Mouse (Mus musculus) lung, postnatal 36 days (tissue): ENCODE data around the gene Ppp1ca.

Source experiments
- DNase-seq: peaks from one replicate; pipeline ENCODE4 v3.0.0; 2022; ENCODE audit warnings: mixed read lengths

Ppp1ca gene

DNA sequence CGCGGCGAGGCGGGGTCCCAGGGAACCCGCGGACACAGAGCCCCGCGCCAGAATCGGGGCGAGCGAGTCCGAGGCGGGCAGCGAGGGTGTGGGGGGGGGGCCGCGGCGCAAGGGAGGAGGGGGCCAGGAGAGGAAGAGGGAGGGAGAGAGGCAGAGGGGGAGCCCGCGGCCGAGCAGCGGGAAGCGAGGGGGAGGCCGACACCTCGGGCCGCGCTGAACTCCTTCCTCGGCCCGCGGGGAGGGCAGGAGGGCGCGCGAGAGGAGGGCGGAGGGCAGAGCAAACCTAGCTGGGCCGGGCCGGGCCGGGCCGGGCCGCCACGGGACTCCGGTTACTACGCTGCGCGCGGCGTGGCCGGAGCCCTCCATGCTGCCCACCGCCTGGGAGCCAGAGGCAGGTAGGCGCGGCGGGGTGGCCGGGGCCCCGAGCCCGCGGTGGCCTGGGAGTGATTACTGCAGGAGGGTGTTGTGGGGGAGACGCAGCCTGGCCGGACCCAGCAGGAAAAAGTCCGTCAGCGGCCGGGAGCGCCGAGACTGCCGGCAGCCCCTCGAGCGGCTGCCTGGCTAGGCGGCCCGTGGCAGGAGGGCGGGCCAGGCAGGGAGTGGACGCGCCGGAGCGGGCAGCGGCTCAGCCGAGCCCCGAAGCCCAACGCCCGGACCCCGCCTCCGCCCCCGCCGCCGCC lies 23.0 kb downstream of the Ppp1ca start:
- no peak for DNase-seq

DNA sequence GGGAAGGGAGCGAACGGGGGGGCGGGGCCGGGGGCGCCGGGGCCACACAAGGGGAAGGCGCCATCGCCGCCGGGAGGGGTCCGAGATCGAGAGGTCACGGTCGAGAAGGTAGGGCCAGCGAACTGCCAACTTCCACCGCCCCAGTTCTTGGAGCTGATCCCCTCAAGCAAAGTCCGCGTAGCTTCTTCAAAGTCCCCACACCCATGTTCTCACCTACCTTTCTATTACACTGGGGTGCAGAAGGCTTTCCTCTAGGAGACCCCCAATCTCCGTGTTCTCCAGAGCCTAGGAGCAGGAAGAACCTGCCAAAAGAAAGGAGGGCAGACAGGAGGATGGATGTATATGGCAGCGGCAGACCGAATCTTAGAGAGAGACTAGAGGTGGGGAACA lies 23.6 kb downstream of the Ppp1ca start:
- no peak for DNase-seq

DNA sequence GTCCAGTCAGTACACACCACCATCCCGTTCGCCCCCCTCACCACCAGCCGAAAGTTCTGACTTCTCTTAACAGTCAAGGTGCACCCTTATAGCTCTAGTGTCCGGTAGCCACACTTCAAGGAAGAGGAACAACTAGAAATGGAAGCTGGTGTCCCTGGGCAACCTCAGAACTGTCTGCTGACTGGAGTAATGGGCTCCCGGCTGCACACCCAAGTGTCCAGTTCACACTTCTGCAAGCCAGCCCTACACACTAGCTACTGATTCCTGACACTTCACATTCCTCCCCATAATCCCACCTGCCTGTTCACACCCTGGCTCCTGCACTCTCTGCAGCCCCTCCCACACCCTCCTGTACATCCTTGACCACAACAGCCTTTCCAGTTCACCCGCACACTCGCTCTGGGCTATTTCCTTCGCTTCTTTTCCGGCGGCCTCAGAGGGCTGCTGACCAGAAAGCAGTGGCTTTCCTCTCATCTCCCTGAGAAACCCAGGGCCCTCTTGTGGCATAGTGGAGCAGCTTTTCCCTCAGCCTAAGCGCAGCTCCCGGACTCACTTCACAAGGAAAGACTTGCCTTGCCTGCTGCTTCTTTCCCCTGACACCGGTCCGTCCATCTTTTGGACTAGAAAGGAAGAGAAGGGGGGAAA lies 24.3 kb downstream of the Ppp1ca start:
- DNase-seq: peak; percentile 62

GRCm38 (mm10) chr19:4217140-4217539 lies 25.3 kb downstream of the Ppp1ca start:
- DNase-seq: no peak

DNA sequence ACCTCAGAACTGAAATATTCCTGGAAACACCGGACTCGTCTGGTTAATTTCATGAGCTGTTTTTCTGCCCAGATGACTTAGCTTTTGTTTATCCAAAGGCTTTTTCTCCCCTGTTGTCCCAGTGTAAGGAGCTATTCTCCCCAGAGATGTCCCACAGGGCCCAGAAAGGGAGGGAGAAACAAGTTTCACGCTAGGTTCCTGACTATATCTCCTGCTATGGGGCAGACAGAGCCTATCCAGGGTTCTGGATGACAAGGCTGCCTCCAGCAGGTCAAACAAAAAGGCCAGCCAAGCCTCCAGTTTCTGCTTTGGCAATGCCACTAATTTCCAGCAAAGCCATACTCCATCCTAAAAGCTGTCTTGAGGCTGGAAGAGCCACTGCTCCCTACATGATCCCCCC lies 26.0 kb downstream of the Ppp1ca start:
- no peak for DNase-seq

DNA sequence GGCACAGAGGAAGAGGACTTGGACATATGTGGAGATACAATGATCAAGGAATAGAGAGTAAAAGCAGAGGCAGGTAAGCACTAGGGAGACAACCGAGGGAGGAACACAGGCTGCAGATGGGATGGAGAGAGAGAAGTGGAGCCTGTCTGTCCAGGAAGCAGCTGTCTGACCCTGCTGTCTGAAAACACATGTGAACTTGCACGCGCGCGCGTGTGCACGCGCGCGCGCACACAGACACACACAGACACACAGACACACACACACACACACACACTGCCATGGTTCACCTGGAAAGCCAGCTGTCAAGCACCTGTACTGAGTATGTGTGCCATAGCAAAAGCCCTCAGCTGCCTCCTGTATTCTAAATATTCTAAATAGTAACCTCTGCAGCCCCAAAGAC lies 26.4 kb downstream of the Ppp1ca start:
- no peak for DNase-seq

- DNase-seq: no peak
Measured at GRCm38 (mm10) chr19:4218784-4219183, 26.9 kb downstream of the Ppp1ca start.

- DNase-seq: no peak
Measured at GRCm38 (mm10) chr19:4219943-4220342, 28.1 kb downstream of the Ppp1ca start.

- no peak for DNase-seq
Measured at GRCm38 (mm10) chr19:4220416-4220815, 28.6 kb downstream of the Ppp1ca start.

- peak; percentile 65 for DNase-seq
Measured at GRCm38 (mm10) chr19:4220957-4221743, 29.3 kb downstream of the Ppp1ca start.

- peak; percentile 42 for DNase-seq
Measured at GRCm38 (mm10) chr19:4222165-4222564, 30.3 kb downstream of the Ppp1ca start.

DNA sequence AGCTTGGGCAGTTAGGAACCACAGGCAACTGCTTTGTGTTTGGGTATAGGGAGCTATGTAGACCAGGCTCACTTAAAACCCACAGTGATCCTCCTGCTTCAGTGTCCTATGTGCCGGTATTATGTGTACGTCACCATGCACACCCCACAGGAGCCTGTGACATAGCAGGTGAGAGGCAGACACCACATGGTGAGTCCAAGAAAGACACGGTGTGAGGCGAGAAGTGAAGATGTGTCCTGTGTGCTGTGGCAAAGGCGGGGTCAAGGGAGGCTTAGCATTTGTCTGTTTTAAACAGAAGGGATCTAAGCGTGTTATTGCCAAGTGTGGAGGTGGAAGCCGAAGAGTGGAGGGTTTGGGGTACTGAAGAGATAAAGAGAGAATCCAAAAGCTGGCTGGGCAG lies 34.9 kb downstream of the Ppp1ca start:
- DNase-seq: no peak

DNA sequence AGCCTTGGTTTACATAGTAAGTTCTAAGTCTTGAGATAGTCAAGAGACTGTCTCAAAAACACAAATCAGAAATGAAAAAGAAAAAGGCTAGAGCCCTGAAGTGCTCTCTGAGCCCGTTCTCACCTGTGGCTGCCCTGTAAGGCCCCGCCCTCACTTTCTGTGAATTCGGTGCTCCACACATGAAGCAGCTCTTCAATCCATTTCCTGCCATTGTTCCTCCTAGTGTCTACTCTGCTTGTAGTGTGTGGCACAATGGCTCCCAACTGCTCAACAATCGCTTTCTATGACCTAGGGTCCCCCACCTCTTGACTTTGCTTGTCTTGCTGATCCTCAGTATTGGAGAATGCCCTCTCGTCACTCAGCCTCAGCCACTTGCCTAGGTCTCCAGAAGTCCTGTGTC lies 35.6 kb downstream of the Ppp1ca start:
- no peak for DNase-seq

DNA sequence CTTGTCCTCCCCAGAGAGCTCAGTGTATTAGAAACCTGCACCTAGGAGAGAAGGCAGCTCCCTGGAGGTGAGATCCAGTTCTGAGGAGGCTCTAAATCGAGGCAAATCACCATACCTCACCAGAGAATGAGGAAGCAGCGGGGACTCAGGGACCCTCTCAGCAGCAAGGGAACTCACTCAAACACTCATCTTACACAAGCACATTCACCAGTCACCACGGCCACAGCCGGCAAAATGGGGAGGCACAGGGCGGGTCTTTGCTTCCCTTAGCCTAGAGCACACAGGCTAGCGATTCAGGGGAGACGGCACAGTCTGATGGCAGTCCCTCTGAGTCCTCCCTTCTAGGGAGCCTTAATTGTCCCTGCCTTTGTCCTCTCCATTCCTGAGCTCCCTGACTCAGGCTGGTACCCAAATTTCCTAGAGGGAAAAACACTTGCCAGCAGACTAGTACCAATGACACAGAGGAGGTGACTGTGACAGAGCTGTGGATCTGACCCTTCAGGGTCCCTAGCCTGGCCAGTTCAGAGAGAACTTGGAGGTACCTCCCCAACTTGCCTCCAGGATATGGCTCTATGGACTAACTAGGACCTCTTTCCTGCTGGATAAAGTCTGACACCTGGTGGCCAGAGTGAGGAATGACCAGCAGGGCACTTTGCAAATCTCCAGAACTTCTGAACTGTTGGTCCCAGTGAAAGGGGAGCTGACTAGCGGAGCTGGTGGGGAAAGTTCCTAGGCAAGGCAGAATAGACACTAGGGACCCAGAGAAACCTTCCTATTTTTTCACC lies 36.2 kb downstream of the Ppp1ca start:
- peak; percentile 86 for DNase-seq

DNA sequence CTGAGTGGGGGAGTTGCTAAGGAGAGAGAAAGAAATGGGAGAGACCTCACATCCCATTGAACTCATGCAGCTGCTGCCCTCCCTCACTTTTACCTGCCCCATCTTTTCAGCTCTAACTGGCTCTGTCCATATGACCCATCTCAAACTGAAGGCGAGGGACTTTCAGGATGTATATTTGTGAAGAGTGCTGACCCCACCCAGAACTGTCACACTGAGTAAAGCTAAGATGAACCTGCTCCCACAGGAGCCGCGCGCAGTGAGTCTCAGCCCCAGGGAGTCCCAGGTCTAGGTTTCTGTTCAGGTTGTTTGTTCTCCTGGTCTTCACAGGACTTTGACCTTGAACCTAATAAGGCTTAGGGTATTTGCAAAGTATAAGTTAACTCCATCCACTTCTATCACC lies 37.0 kb downstream of the Ppp1ca start:
- DNase-seq: no peak

DNA sequence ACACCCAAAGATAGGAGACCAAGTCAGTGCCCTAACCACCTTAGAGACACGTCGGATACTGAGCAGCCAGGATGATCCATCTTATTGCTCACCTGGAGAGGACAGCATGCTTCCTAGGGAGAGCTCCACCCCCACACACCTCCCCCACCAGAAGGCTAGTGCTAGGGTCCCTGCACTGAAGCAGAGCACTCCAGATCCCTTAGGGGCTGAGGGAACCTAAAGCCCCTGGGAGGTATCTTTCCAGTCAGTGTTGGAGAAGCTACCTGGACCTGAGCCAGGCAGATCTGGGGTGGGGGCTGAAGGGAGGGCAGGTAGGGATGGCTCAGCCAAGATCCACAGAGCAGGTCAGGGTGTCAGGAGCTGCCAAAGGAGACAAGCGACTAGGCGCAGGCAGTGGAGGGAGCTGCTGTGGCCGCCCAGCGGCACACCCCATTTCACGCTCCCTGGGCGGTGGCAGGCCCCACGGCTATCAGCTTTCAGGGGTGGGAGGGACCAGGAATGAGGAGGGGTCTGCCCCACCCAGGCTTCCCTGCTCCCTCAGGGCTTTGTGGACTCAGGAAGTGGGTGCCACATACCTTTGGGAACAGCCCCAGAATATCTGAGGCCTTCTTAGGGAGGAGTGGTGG lies 37.7 kb downstream of the Ppp1ca start:
- DNase-seq: no peak

DNA sequence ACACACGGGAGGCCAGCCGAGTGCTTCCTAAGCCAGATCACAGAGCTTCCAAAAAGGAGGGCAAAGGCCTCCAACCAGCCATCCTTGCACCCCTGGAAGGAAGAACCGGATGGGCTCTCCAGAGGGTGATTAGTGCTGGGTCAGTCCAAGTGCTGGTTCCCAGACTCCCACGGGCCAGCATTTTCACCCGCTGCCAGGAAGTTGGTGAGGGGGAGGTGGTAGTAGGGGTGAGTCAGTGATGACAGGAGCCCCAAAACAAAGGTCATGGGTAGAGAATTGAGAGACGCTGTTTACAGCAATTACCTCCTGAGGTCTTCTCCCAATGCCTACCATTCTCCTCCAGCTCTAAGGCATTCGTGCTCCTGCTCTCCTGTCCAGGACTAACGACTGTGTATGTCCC lies 38.5 kb downstream of the Ppp1ca start:
- DNase-seq: peak; percentile 37

DNA sequence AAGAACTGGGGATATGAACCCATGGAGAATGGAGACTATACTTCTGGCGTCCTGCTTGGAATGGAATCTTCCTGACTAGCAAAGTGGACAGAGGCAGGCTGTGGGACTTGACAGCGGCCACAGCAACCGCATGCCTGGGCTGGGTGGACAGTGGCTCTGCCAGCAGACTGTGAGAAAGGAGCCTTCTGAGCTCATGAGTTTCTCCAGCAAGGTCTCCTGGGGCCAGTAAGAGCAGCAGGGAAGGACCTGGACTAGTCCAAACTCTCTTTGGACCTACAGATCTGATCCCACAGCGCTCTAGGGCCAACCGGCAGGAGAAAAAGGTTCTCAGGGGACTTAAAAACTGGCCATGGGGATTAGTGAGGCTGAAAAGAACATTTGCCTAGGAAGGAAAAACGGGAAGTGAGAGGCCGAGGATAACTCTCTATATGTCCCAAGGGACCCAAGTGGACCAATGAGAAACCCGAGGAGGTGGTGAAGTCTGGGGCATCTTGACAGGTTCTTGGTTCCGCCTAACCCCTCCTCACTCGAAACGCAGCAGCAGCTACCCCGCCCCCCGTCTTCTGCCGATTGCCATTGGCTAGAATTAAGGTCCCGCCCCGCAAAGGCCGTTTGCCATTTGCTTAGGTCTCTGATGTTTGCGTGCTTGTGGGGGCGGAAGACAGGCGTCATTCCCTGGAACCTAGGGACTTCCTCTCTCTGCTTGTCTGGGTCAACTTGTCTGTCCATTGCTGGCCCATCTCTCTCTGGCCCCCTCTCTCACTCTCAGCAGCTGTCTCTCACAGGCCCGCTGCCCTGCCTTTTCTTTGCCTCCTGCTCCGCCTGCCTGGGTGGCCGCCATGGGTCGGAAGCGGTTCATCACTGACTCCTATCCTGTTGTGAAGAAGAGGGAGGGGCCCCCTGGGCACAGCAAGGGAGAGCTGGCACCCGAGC lies 39.7 kb downstream of the Ppp1ca start, which contains the start of gene Pold4:
Gene Pold4, plus strand, starts transcription at position 647 of the 933 bp plus-strand sequence.
- peak; percentile 100 for DNase-seq

GRCm38 (mm10) chr19:4232186-4232572 lies 40.3 kb downstream of the Ppp1ca start:
- DNase-seq: peak; percentile 85

- DNase-seq: no peak
Measured at GRCm38 (mm10) chr19:4232651-4233050, 40.8 kb downstream of the Ppp1ca start.

DNA sequence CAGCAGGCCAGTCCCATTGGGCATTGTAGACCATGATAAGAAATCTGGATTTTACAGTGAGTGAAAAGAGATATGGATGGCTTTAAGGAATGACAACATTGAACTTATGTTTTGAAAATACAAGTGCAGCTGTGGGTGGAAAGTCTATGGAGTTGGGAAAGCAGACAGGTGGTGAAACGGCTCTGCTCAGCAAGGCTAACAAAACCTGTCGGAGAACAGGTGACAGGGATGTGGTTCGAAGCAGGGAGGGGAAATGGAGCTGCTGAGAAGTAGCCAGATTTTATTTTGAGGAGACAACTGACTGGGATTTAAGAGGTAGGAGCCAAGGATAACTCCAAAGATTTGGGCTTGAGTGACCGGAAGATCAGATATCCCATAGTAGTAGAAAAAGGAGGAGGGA lies 42.7 kb downstream of the Ppp1ca start:
- DNase-seq: no peak
